Mouse (Mus musculus) left cerebral cortex, adult 8-10 months (tissue): ENCODE results near the gene Mtpn. TPM values are rescaled to one million over a fixed set of nuclear protein-coding genes. Genes with fewer than 3 reads are reported as not detected.

Experiments
- microRNA-seq, 2 experiments: library from miRNA; unstranded; fragments of <30 nt; microRNA quantifications; one replicate each; pipeline ENCODE4 v1.2.0; 2022
- total RNA-seq, 4 experiments: library from RNA; stranded (reverse); gene quantifications; 2 replicates each; pipeline ENCODE4 v1.2.4; 2022

Mtpn gene
- total RNA-seq, 4 experiments from 2014 or later = 246 to 311 (median 276) TPM

Small RNAs within 50 kb of the gene (microRNA-seq; reads per million reads assigned to microRNA genes)
- 0 reads per million in 2 experiments for gene Gm23053

Other genes with a start within 250 kb of the Mtpn start
- gene Slc13a4, start 231.8 kb downstream of the Mtpn start, total RNA-seq = 10 to 100 TPM; 14.7 to 18.2 (median 17.8) TPM
- 1 to 10 TPM; 2.4 to 3.9 (median 3.0) TPM for gene Fam180a, start 213.7 kb downstream of the Mtpn start, total RNA-seq